Mouse (Mus musculus): ENCODE data around the gene Ninj1. TPM values are rescaled to one million over a fixed set of nuclear protein-coding genes. Genes with fewer than 3 reads are reported as not detected.

The Ninj1 gene
- polyA plus RNA-seq, 1 experiment from 2014 or later, result 70.2 TPM

DNA sequence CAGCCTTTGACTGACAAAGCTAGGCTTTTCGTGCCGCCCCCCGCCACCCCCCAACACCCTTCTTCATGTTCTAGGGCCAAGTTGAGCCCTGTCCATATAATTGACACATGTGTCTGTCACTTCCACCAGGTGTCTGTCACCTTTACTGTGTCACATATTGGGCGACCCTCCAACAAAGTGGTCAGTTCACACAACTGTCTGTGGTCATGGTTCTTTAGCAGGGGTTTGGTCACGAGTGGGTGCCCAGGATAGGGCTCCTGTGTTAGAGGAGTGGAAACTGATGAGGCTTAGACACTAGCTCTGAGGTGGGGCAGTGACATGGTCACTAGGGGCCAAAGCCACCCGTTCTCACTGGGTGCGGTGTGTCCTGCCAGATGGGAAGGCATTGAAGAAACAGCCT lies 12.6 kb downstream of the Ninj1 start:
- Histone ChIP-seq H3K27ac (no peak overlapping the region), H3K4me3 (no peak overlapping the region), H3K36me3 (peaks cover 44% of the 10 kb centered on the region), H3K4me2 (no peak overlapping the region), H3K27me3 (no peaks in the 10 kb centered on the region), H3K9ac (no peak overlapping the region), H3K4me1 (replicated peaks) (peaks cover 8% of the 10 kb centered on the region), H3K9me3 (replicated peaks) (no peaks in the 10 kb centered on the region)
- ATAC-seq (replicated peaks; ENCODE audit: insufficient number of reproducible peaks, insufficient read depth, low FRiP score, low read depth), result no peak
- WGBS, result 86% methylated on average over 7 of the region's 7 CpGs

DNA sequence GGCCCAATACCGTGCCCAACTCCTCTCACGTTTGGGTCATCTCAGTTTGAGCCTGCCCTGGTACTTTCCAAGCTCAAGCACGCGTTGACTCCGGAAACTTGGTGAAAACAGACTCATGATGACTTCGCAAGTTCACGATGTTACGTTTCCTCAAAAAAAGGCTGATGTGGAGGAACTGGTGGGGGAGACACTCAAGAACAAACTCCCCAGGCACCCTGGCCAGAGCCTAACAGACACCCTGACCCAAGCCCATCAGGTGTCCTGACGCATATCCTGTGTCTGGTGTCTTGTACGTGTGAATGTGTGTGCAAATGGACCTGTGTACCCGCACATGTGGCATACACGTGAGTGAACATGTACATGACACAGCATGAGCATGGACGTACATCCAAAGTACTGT lies 13.4 kb downstream of the Ninj1 start:
- no peaks in the 10 kb centered on the region for H3K9me3 ChIP-seq (replicated peaks)
- no peaks in the 10 kb centered on the region for H3K27me3 ChIP-seq
- ATAC-seq (replicated peaks; ENCODE audit: insufficient number of reproducible peaks, insufficient read depth, low FRiP score, low read depth), result no peak
- no peak overlapping the region for H3K27ac ChIP-seq
- peaks cover 15% of the 10 kb centered on the region for H3K4me1 ChIP-seq (replicated peaks)
- H3K36me3 ChIP-seq, result peaks cover 39% of the 10 kb centered on the region
- WGBS, result 84% methylated on average over 13 of the region's 13 CpGs
- no peak overlapping the region for H3K9ac ChIP-seq
- H3K4me3 ChIP-seq, result no peak overlapping the region
- H3K4me2 ChIP-seq, result no peak overlapping the region

DNA sequence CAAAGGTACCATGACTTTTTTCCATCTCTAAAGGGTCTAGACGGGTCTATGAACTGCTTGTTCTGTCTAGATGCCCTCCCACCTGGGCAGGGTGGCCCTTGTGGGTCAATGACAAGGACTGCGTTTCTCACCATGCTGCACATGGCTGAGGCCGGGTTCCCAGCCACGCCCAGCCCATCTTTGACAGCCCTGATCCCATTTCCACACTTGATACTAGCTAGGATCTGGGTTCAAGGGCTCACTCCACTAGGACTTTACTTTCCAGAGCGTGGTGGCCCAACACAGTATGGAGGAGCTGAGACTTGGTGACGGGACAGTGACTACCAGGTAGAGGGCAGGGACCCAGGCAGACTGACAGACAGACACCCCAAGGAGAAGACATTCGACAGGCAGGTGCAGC lies 15.3 kb downstream of the Ninj1 start:
- peaks cover 37% of the 10 kb centered on the region for H3K36me3 ChIP-seq

DNA sequence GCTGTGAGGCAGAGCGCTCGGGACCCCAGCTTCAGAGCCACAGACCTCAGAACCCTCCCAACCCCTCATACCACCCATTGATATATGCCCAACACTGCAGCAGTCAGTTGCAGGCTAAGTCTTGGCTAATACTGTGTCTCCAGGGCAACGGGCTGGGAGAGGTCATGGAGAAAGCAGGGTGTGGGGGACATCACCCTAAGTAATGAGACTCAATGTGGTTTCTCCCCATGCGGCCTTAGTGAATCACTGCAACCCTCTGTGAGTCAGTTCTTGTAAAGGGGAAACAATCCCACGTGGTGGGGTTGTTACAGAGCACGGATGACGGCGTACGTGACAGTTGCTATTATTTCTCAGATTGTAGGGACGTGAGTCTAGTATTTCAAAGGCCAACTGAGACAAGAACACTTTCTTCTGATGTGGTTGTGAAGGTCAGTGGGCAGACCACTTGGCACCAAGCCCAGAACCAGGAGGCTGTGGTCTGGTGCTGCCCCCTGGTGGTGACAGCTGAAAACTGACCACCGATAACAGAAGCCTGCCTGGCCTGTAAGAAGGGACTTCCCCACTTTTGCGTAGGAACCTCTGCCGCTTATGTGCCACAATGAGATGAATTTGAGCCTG lies 18.2 kb downstream of the Ninj1 start:
- Histone ChIP-seq H3K4me3 (no peak overlapping the region), H3K4me2 (no peak overlapping the region), H3K9me3 (replicated peaks) (no peaks in the 10 kb centered on the region), H3K9ac (no peak overlapping the region; the same call in 1 of the 2 replicates), H3K27ac (peak overlapping the region; percentile 37; the same call in 1 of the 2 replicates), H3K27me3 (no peaks in the 10 kb centered on the region), H3K4me1 (replicated peaks) (peaks cover 13% of the 10 kb centered on the region), H3K36me3 (peaks cover 37% of the 10 kb centered on the region)
- 30% methylated on average over 13 of the region's 13 CpGs for WGBS
- peak; percentile 66 for ATAC-seq (replicated peaks; ENCODE audit: insufficient number of reproducible peaks, insufficient read depth, low FRiP score, low read depth)

More for the DNA sequence above, 15.3 kb downstream of the Ninj1 start:
- no peak overlapping the region for H3K27ac ChIP-seq
- H3K9ac ChIP-seq, result no peak overlapping the region
- no peak overlapping the region for H3K4me2 ChIP-seq
- WGBS, result 89% methylated on average over 7 of the region's 7 CpGs
- ATAC-seq (replicated peaks; ENCODE audit: insufficient number of reproducible peaks, insufficient read depth, low FRiP score, low read depth), result no peak
- H3K4me3 ChIP-seq, result no peak overlapping the region
- no peaks in the 10 kb centered on the region for H3K9me3 ChIP-seq (replicated peaks)
- H3K27me3 ChIP-seq, result no peaks in the 10 kb centered on the region
- peaks cover 13% of the 10 kb centered on the region for H3K4me1 ChIP-seq (replicated peaks)

DNA sequence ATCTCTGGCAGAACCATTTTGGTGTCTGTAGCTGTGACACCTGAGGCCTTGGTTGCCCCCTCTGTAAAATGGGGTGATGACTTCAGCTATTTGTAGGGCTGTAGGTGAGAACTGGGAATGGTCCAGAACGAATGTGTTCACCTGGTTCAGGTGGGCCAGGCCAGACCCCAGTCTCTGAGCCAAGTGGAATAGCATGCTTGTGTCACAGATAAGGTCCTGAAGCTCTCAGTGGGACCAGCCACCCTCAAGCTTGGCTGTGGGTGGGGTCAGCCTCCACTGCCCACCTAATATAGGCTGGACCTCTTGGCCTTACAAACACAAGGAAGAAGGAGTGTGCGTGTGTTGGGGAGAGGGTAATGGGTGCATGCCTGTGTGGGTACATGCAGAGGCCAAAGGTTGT lies 19.1 kb downstream of the Ninj1 start:
- Histone ChIP-seq H3K4me2 (no peak overlapping the region), H3K36me3 (peaks cover 37% of the 10 kb centered on the region), H3K27me3 (no peaks in the 10 kb centered on the region), H3K27ac (no peak overlapping the region), H3K9ac (no peak overlapping the region), H3K4me1 (replicated peaks) (peaks cover 20% of the 10 kb centered on the region), H3K9me3 (replicated peaks) (no peaks in the 10 kb centered on the region), H3K4me3 (no peak overlapping the region)
- no peak for ATAC-seq (replicated peaks; ENCODE audit: insufficient number of reproducible peaks, insufficient read depth, low FRiP score, low read depth)
- 88% methylated on average over 2 of the region's 2 CpGs for WGBS

DNA sequence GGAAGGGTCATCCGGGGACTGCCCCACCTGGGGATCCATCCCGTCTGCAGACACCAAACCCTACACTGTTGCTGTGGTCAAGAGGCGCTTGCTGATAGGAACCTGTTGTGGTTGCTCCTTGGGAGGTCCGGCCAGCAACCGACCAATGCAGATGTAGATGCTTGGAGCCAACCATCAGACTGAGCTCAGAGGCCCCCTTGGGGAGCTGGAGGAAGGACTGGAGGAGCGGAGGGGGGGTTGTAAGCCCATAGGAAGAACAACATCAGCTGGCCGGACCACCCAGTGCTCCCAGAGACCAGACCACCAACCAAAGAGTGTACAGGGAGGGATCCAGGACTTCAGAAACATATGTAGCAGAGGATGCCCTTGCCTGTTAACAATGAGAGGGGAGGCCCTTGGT lies 22.0 kb downstream of the Ninj1 start:
- H3K27ac ChIP-seq, result no peak overlapping the region
- 55% methylated on average over 7 of the region's 7 CpGs for WGBS
- H3K4me3 ChIP-seq, result no peak overlapping the region
- H3K9ac ChIP-seq, result no peak overlapping the region
- H3K4me2 ChIP-seq, result no peak overlapping the region
- no peaks in the 10 kb centered on the region for H3K27me3 ChIP-seq
- no peak for ATAC-seq (replicated peaks; ENCODE audit: insufficient number of reproducible peaks, insufficient read depth, low FRiP score, low read depth)
- H3K4me1 ChIP-seq (replicated peaks), result peaks cover 45% of the 10 kb centered on the region
- H3K9me3 ChIP-seq (replicated peaks), result no peaks in the 10 kb centered on the region
- H3K36me3 ChIP-seq, result peaks cover 14% of the 10 kb centered on the region; the same call in 1 of the 2 replicates

DNA sequence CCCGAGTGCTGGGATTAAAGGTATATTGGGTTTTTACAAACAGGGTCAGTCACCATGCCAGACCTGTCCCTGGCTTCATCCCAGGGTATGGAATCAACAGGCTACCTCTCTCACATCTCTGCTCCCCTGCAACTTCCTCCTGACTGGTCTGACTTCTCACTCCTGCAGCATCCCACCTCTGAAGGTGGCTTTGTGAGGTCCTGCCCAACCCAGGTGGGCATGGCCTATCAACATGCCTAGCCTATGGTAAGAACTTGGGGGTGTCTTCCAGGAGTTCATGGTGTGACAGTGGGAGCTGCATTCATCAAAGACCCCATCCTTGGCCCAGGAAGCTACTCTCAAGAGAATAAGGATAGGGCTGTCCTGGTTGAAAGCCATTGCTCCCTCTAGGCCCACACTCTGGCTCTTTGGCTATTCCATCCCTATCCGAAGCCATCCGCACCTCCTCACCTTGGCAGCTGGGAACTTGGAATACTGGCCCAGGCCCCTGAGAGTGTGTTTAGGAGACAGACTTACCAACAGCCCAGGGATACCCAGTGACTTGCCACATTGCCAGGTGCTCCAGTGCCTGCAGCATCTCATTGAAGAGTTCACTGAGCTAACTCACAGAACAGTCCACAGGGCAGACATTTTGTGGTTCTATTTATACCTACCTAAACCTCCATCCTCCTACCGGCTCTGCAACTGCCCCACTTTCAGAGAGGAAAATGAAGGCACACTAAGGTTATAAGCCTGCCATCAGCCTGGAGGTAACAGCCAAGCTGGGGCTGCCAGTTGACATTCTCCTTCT lies 25.6 kb downstream of the Ninj1 start:
- Histone ChIP-seq H3K27ac (peak overlapping the region; percentile 40; the same call in 1 of the 2 replicates), H3K9ac (no peak overlapping the region), H3K4me2 (0 out of 2 replicates have a peak overlapping the region, but pooled peaks have one; percentile 66), H3K9me3 (replicated peaks) (no peaks in the 10 kb centered on the region), H3K27me3 (no peaks in the 10 kb centered on the region), H3K36me3 (no peaks in the 10 kb centered on the region), H3K4me1 (replicated peaks) (peaks cover 53% of the 10 kb centered on the region), H3K4me3 (no peak overlapping the region)
- WGBS, result 84% methylated on average over 4 of the region's 4 CpGs
- ATAC-seq (replicated peaks; ENCODE audit: insufficient number of reproducible peaks, insufficient read depth, low FRiP score, low read depth), result no peak

DNA sequence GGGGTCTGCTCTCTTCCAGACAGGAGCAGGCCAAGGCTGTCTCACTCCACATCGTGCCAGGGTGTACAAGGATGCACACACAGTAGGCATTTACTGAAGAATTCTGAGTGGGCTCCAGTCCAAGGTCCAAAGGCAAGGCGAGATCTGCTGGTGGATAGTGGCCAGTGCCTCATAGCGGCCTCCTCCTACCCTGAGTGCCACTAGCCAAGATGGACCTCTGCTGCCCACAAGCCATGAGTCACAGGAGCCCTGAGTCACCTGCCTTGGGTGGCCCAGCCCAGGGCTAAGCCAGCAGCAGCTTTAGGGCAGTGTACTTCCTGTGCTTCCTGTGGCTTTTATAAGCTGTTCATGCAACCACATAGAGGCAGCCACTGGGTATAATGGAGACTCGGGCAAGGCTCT lies 26.2 kb downstream of the Ninj1 start:
- WGBS, result 46% methylated on average over 4 of the region's 4 CpGs
- no peak for ATAC-seq (replicated peaks; ENCODE audit: insufficient number of reproducible peaks, insufficient read depth, low FRiP score, low read depth)
- Histone ChIP-seq H3K9ac (peak overlapping the region; percentile 9; the same call in 1 of the 2 replicates), H3K9me3 (replicated peaks) (no peaks in the 10 kb centered on the region), H3K4me3 (peak overlapping the region; percentile 82; the same call in 1 of the 2 replicates), H3K4me2 (peak overlapping the region; percentile 66), H3K4me1 (replicated peaks) (peaks cover 53% of the 10 kb centered on the region), H3K27ac (peak overlapping the region; percentile 40), H3K36me3 (no peaks in the 10 kb centered on the region), H3K27me3 (no peaks in the 10 kb centered on the region)

DNA sequence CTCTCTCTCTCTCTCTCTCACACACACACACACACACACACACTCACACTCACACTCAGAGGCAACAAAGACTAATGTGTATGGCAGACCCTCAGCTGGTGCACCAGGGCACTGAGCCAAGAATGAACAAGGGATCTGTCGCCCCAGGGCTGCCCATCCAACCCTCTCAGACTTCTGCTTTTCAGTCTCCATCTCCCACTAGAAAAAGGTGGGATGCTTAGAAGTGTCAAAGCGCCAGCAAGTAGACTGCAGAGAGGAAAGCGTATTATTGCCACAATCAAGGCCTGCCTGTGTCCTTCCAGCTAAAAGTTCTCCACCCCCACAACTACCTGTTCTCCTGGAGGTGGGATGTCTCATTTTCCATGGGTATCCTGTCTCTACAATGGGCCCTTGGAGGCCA lies 27.2 kb downstream of the Ninj1 start:
- peaks cover 53% of the 10 kb centered on the region for H3K4me1 ChIP-seq (replicated peaks)
- H3K4me3 ChIP-seq, result peak overlapping the region; percentile 82
- no peaks in the 10 kb centered on the region; the same call in 1 of the 2 replicates for H3K27me3 ChIP-seq
- no peak for ATAC-seq (replicated peaks; ENCODE audit: insufficient number of reproducible peaks, insufficient read depth, low FRiP score, low read depth)
- no peaks in the 10 kb centered on the region for H3K36me3 ChIP-seq
- no peak overlapping the region for H3K27ac ChIP-seq
- H3K9ac ChIP-seq, result peak overlapping the region; percentile 82
- 65% methylated on average over 3 of the region's 3 CpGs for WGBS
- H3K4me2 ChIP-seq, result peak overlapping the region; percentile 66
- no peaks in the 10 kb centered on the region for H3K9me3 ChIP-seq (replicated peaks)

DNA sequence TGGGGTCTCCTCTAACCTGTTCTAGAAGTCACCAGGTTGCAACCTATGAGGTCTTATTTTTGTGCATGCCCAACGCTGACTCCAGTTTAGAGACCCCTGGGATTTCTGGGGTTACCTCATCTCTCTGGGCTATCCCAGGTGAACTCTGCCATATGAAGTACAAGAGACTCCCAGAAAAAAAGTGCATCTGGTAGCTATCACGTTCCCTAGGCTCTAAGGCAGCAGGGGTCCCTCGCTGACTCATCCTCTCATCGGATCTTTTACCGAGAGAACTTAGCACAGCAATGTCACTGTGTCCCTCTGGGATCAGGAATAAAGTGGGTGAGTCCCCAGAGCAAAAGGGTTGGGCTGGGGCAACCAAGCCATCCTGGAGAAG lies 27.8 kb downstream of the Ninj1 start:
- no peak for ATAC-seq (replicated peaks; ENCODE audit: insufficient number of reproducible peaks, insufficient read depth, low FRiP score, low read depth)
- Histone ChIP-seq H3K9ac (peak overlapping the region; percentile 82), H3K27ac (peak overlapping the region; percentile 94), H3K4me3 (peak overlapping the region; percentile 82), H3K4me2 (peak overlapping the region; percentile 66), H3K36me3 (no peaks in the 10 kb centered on the region), H3K9me3 (replicated peaks) (no peaks in the 10 kb centered on the region), H3K27me3 (no peaks in the 10 kb centered on the region; the same call in 1 of the 2 replicates), H3K4me1 (replicated peaks) (peaks cover 53% of the 10 kb centered on the region)
- 11% methylated on average over 5 of the region's 5 CpGs for WGBS

DNA sequence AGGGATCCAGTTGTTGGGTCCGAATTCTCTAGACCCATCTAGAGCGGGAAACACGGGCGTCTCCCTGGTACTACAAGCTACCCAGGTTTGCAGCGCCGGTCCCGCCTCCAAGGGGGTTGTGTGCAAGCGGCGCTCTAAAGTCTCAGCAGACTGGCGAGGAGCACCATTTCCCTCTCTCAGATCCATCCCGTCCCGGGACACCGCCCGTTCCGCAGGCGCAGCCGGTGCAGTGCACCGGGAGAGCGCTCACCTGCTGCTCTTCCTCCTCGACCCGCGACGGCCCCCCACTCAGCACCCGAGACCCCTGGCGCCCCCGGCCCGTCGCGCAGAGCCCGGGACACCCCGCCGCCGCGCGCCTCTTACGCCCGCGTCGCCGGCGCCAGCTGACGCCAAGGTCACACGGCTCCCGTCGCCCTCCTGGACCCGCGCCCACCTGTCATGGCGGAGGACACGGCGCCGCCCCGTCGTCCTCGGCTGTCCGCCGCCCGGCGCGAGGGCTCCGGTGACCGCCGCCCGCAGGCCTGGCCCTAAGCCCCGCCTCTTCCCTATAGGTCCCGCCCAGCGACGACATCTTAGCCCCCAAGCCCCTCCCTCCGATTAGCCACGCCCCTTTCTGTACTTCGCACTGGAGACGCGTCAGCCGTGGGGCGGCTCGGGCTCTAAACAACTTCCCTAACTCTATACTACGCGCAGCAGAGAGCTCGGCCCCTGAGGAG lies 28.4 kb downstream of the Ninj1 start, which contains the start of gene Card19:
Card19 (minus strand) TSS at position 534 of the 716 bp plus-strand sequence.
- Histone ChIP-seq H3K4me1 (replicated peaks) (peaks cover 53% of the 10 kb centered on the region), H3K4me3 (peak within 1 kb of the TSS; percentile 82), H3K36me3 (no peaks in the 10 kb centered on the region), H3K9me3 (replicated peaks) (no peaks in the 10 kb centered on the region), H3K4me2 (peak within 1 kb of the TSS; percentile 66), H3K27me3 (no peaks in the 10 kb centered on the region; the same call in 1 of the 2 replicates), H3K9ac (peak within 1 kb of the TSS; percentile 82), H3K27ac (peak within 1 kb of the TSS; percentile 94)
- ATAC-seq (replicated peaks; ENCODE audit: insufficient number of reproducible peaks, insufficient read depth, low FRiP score, low read depth), result peak; percentile 88
- WGBS, result under 1% methylated on average over 76 of the region's 78 CpGs
